Mouse (Mus musculus): ENCODE data around the gene Cyp26b1. TPM values are rescaled to one million over a fixed set of nuclear protein-coding genes. Genes with fewer than 3 reads are reported as not detected.

Gene Cyp26b1
- total and polyA plus RNA-seq, 2 experiments from 2014 or later, result 0.46 TPM; not detected in 1

DNA sequence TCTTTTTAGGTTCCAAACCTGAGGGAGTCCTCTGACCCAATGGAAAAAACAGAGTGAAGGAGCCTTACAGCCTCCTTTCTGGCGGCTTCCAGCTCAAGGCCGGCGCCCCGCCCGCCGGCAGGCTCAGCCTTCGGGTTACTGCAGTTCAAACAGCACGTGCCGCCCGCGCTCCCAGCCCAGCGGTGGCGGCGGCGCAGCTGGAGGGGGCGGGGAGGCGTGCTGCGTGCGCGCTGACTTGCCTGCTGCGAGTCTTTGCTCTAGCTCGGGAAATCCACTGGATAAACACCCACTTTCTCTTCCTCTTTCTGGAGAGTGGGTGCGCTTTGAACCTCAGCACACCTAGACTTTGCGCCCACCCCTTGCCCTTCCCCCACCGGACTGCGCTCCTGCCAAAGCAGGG lies 10.3 kb downstream of the Cyp26b1 start:
- under 1% methylated on average over 26 of the region's 26 CpGs for WGBS
- Histone ChIP-seq H3K27me3 (ENCODE audit: control insufficient read depth, insufficient read depth, low read length) (peaks cover 84% of the 10 kb centered on the region), H3K9ac (replicated peaks; ENCODE audit: low read depth, low read length) (no peak overlapping the region), H3K9me3 (replicated peaks; ENCODE audit: control insufficient read depth, low read length) (no peaks in the 10 kb centered on the region), H3K27ac (ENCODE audit: low read depth) (no peak overlapping the region), H3K4me3 (ENCODE audit: low read depth, low read length) (peak overlapping the region; percentile 52), H3K4me1 (ENCODE audit: control insufficient read depth, insufficient read depth) (peaks cover 36% of the 10 kb centered on the region), H3K4me2 (ENCODE audit: low read depth, low read length) (peak overlapping the region; percentile 79), H3K36me3 (replicated peaks; ENCODE audit: control insufficient read depth, insufficient read depth, low read length) (no peaks in the 10 kb centered on the region)
- ATAC-seq (ENCODE audit: insufficient read depth, low read depth) (peak; percentile 71), DNase-seq (ENCODE audit: low spot score) (peak; percentile 68)
- TF ChIP-seq CTCF (IDR thresholded peaks at IDR 0.05; ENCODE audit: low read depth) (no peak), EP300 (IDR thresholded peaks at IDR 0.05; ENCODE audit: low read depth) (no peak)

DNA sequence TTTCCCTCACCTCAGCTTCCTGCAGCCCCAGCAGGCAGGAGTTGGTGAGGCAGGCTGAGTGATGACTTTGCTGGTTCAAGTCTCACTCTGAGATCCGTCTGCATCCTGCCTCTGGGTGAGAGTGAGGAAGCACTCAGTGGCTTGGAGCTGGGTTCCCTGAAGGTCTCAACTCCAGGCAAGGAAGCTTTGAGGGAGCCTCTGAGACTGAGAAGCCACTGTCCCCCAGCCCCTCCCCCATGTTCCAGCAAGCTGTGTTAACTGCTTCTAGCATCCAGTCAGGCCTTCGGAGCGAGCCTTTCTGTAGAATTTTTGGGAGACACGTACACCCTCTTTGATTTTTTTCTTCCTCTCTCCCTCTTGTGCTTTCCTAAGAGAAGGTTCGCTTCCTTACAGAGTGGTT lies 10.9 kb downstream of the Cyp26b1 start:
- no peaks in the 10 kb centered on the region for H3K9me3 ChIP-seq (replicated peaks; ENCODE audit: control insufficient read depth, low read length)
- H3K4me1 ChIP-seq (ENCODE audit: control insufficient read depth, insufficient read depth), result peaks cover 31% of the 10 kb centered on the region
- no peak for ATAC-seq (ENCODE audit: insufficient read depth, low read depth)
- WGBS, result 66% methylated on average over 5 of the region's 5 CpGs
- H3K4me3 ChIP-seq (ENCODE audit: low read depth, low read length), result no peak overlapping the region
- H3K9ac ChIP-seq (replicated peaks; ENCODE audit: low read depth, low read length), result no peak overlapping the region
- H3K36me3 ChIP-seq (replicated peaks; ENCODE audit: control insufficient read depth, insufficient read depth, low read length), result no peaks in the 10 kb centered on the region
- H3K27ac ChIP-seq (ENCODE audit: low read depth), result no peak overlapping the region
- TF ChIP-seq EP300 (IDR thresholded peaks at IDR 0.05; ENCODE audit: low read depth) (no peak), CTCF (IDR thresholded peaks at IDR 0.05; ENCODE audit: low read depth) (no peak)
- no peak for DNase-seq (ENCODE audit: low spot score)
- H3K4me2 ChIP-seq (ENCODE audit: low read depth, low read length), result no peak overlapping the region
- peaks cover 84% of the 10 kb centered on the region for H3K27me3 ChIP-seq (ENCODE audit: control insufficient read depth, insufficient read depth, low read length)

DNA sequence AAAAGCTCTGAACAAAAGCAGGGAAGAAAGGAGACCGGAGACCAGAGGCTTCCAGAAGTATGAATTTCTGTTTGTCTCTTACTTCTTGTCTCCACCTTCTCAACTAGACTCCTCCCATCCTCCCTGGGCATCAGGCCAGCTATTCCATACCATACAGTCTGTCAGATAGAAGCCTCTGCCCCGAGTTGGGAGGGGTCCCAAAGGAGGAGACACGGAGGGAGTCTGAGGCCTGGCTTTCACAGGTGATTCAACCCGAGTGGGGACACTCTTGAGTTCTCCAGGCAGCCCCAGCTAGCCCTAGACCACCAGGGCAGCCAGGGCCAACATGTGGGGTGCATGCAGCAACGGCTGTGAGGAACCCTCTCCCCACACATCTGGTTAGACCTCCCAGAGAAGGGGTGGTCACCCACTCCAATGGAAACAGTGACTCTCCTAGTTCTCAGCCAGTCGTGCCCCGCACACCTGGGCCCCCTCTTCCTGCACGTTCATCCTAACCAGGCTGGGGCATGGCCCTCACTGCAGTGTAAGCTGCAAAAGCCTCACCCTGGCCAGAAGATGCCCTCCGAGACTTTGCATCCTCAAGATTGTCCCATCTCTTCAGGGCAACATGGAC lies 11.8 kb downstream of the Cyp26b1 start:
- ATAC-seq (ENCODE audit: insufficient read depth, low read depth) (no peak), DNase-seq (ENCODE audit: low spot score) (no peak)
- TF ChIP-seq EP300 (IDR thresholded peaks at IDR 0.05; ENCODE audit: low read depth) (no peak), CTCF (IDR thresholded peaks at IDR 0.05; ENCODE audit: low read depth) (no peak)
- peaks cover 29% of the 10 kb centered on the region; the same call in 1 of the 2 replicates for H3K4me1 ChIP-seq (ENCODE audit: control insufficient read depth, insufficient read depth)
- H3K27ac ChIP-seq (ENCODE audit: low read depth), result no peak overlapping the region
- H3K27me3 ChIP-seq (ENCODE audit: control insufficient read depth, insufficient read depth, low read length), result peaks cover 81% of the 10 kb centered on the region
- no peaks in the 10 kb centered on the region for H3K36me3 ChIP-seq (replicated peaks; ENCODE audit: control insufficient read depth, insufficient read depth, low read length)
- H3K9ac ChIP-seq (replicated peaks; ENCODE audit: low read depth, low read length), result no peak overlapping the region
- H3K4me2 ChIP-seq (ENCODE audit: low read depth, low read length), result no peak overlapping the region
- 54% methylated on average over 9 of the region's 9 CpGs for WGBS
- H3K4me3 ChIP-seq (ENCODE audit: low read depth, low read length), result no peak overlapping the region
- no peaks in the 10 kb centered on the region for H3K9me3 ChIP-seq (replicated peaks; ENCODE audit: control insufficient read depth, low read length)

DNA sequence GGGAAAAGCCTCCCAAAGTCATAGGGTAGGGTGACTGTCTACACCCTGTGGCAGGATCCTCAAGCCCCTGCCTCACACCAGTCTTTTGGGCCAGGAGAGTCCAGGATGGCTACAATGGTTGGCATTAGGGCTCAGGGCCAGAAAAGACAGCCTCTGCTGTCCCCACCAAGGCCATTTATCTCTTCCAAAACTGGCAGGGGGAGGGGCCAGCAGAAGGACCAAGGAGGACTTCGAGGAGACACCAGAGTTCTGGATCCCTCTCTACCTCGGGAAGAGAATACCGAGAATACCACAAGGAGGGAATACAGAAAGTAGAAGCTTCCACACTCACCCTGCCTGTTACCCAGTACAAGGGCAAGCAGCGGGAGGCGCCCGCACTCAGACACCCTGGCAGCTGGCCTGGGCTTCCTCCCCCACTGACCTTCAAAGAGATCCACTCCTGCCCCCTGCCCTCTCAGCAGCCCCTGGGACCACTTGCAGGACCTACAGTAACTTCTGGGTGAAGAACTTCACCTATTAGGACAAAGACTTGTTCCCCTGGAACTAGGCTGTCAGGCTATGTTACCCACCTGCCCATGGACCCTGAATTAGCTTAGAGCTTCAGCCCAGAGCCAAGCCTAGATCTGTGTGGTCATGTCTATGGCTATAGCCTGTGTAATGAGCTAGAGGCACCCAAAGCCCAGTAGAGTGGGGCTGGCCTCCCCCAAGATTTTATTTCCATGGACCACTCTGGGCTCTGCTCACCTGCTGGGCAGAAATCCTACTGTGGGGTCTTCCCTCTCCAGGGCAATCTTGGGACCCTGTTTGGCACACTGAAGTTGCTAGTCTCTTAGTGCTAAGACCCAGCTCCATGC lies 12.5 kb downstream of the Cyp26b1 start:
- no peak for ATAC-seq (ENCODE audit: insufficient read depth, low read depth)
- Histone ChIP-seq H3K4me3 (ENCODE audit: low read depth, low read length) (no peak overlapping the region), H3K27ac (ENCODE audit: low read depth) (no peak overlapping the region), H3K4me1 (ENCODE audit: control insufficient read depth, insufficient read depth) (peaks cover 29% of the 10 kb centered on the region; the same call in 1 of the 2 replicates), H3K9me3 (replicated peaks; ENCODE audit: control insufficient read depth, low read length) (no peaks in the 10 kb centered on the region), H3K9ac (replicated peaks; ENCODE audit: low read depth, low read length) (no peak overlapping the region), H3K36me3 (replicated peaks; ENCODE audit: control insufficient read depth, insufficient read depth, low read length) (no peaks in the 10 kb centered on the region), H3K4me2 (ENCODE audit: low read depth, low read length) (no peak overlapping the region), H3K27me3 (ENCODE audit: control insufficient read depth, insufficient read depth, low read length) (peaks cover 81% of the 10 kb centered on the region)
- 47% methylated on average over 6 of the region's 6 CpGs for WGBS
- no peak for DNase-seq (ENCODE audit: low spot score)
- TF ChIP-seq CTCF (IDR thresholded peaks at IDR 0.05; ENCODE audit: low read depth), result no peak
- TF ChIP-seq EP300 (IDR thresholded peaks at IDR 0.05; ENCODE audit: low read depth), result no peak

GRCm38 (mm10) chr6:84579508-84579907 lies 14.2 kb downstream of the Cyp26b1 start:
- no peak overlapping the region for H3K4me3 ChIP-seq (ENCODE audit: low read depth, low read length)
- ATAC-seq (ENCODE audit: insufficient read depth, low read depth), result no peak
- WGBS, result 73% methylated on average over 8 of the region's 8 CpGs
- H3K9ac ChIP-seq (replicated peaks; ENCODE audit: low read depth, low read length), result no peak overlapping the region
- DNase-seq (ENCODE audit: low spot score), result no peak
- H3K36me3 ChIP-seq (replicated peaks; ENCODE audit: control insufficient read depth, insufficient read depth, low read length), result no peaks in the 10 kb centered on the region
- no peak overlapping the region for H3K27ac ChIP-seq (ENCODE audit: low read depth)
- H3K4me1 ChIP-seq (ENCODE audit: control insufficient read depth, insufficient read depth), result peaks cover 18% of the 10 kb centered on the region; the same call in 1 of the 2 replicates
- H3K27me3 ChIP-seq (ENCODE audit: control insufficient read depth, insufficient read depth, low read length), result peaks cover 81% of the 10 kb centered on the region
- TF ChIP-seq EP300 (IDR thresholded peaks at IDR 0.05; ENCODE audit: low read depth) (no peak), CTCF (IDR thresholded peaks at IDR 0.05; ENCODE audit: low read depth) (no peak)
- no peaks in the 10 kb centered on the region for H3K9me3 ChIP-seq (replicated peaks; ENCODE audit: control insufficient read depth, low read length)
- H3K4me2 ChIP-seq (ENCODE audit: low read depth, low read length), result no peak overlapping the region

Measured in heart, postnatal 0 days (tissue).